Mouse (Mus musculus) embryonic facial prominence, embryonic 10.5 days (tissue): Measurements from ENCODE around the gene Rfng. TPM values are rescaled to one million over a fixed set of nuclear protein-coding genes. Genes with fewer than 3 reads are reported as not detected.
"Not testable (repeated sequence)": the region's sequence is repeated elsewhere in the genome, so short reads cannot be mapped to it uniquely, and the experiment has no call there.

ENCODE experiments used
- DNase-seq: peaks from one replicate; pipeline ENCODE4 v3.0.0-alpha.2; 2017; ENCODE audit warnings: low spot score
- H3K27ac ChIP-seq: fragments of 300-500 bp; sonication (generic); replicated peaks from 2 replicates; pipeline ENCODE4 v1.5.1; 2016; ENCODE audit warnings: mild to moderate bottlenecking
- H3K27me3 ChIP-seq: fragments of 300-500 bp; sonication (generic); replicated peaks from 2 replicates; pipeline ENCODE4 v1.6.1; 2016; ENCODE audit warnings: low read depth, mild to moderate bottlenecking; ENCODE audit not compliant: poor library complexity, severe bottlenecking
- H3K36me3 ChIP-seq: fragments of 300-500 bp; sonication (generic); replicated peaks from 2 replicates; pipeline ENCODE4 v1.6.1; 2016; ENCODE audit warnings: mild to moderate bottlenecking, moderate library complexity
- H3K4me1 ChIP-seq: fragments of 300-500 bp; sonication (generic); 2 replicates; pipeline ENCODE4 v1.6.1; 2016
- H3K4me3 ChIP-seq: fragments of 300-500 bp; sonication (generic); 2 replicates; pipeline ENCODE4 v1.5.1; 2016; ENCODE audit warnings: mild to moderate bottlenecking, moderate library complexity
- H3K9me3 ChIP-seq: fragments of 300-500 bp; sonication (generic); 2 replicates; pipeline ENCODE4 v1.6.1; 2016; ENCODE audit warnings: mild to moderate bottlenecking
- WGBS: fragments of 180-500 bp; shearing (Covaris S2); methylation state at CpG from one replicate; pipeline ENCODE4 v1.1.7; 2016; 5-methylcytosine and 5-hydroxymethylcytosine counted together
- polyA plus RNA-seq: library from polyadenylated mRNA; unstranded; fragments of >200 nt; fragmentation: Nextera tagmentation; extraction: Ambion mirVana; gene quantifications from 2 replicates; pipeline ENCODE4 v1.2.1, GENCODE M21; 2016

Rfng gene
- polyA plus RNA-seq, 1 experiment from 2014 or later = 42.1 TPM

GRCm38 (mm10) chr11:120804274-120804673 is 20.3 kb upstream of the Rfng start:
- no peak for DNase-seq
- Histone ChIP-seq H3K9me3 (no peaks in the 10 kb centered on the region), H3K36me3 (peaks cover 47% of the 10 kb centered on the region), H3K27me3 (no peaks in the 10 kb centered on the region), H3K27ac (no peak overlapping the region), H3K4me3 (no peak overlapping the region), H3K4me1 (peaks cover 13% of the 10 kb centered on the region)
- 79% methylated on average over 7 of the region's 7 CpGs for WGBS

- no peaks in the 10 kb centered on the region for H3K27me3 ChIP-seq
- DNase-seq = peak; percentile 90
- H3K9me3 ChIP-seq = no peaks in the 10 kb centered on the region
- H3K27ac ChIP-seq = peak overlapping the region; percentile 79
- 13% methylated on average over 10 of the region's 10 CpGs for WGBS
- H3K36me3 ChIP-seq = peaks cover 7% of the 10 kb centered on the region
- peak overlapping the region; percentile 13 for H3K4me3 ChIP-seq
- peaks cover 24% of the 10 kb centered on the region for H3K4me1 ChIP-seq
These were observed 16.3 kb upstream of the Rfng start for GRCm38 (mm10) chr11:120800061-120800904.

GRCm38 (mm10) chr11:120799316-120799890 is 15.4 kb upstream of the Rfng start:
- 77% methylated on average over 6 of the region's 6 CpGs for WGBS
- Histone ChIP-seq H3K27ac (peak overlapping the region; percentile 79), H3K36me3 (peaks cover 5% of the 10 kb centered on the region), H3K4me3 (peak overlapping the region; percentile 13; the same call in 1 of the 2 replicates), H3K9me3 (no peaks in the 10 kb centered on the region), H3K4me1 (peaks cover 32% of the 10 kb centered on the region), H3K27me3 (no peaks in the 10 kb centered on the region)
- no peak for DNase-seq

- peaks cover 17% of the 10 kb centered on the region for H3K36me3 ChIP-seq
- no peak for DNase-seq
- no peaks in the 10 kb centered on the region for H3K27me3 ChIP-seq
- H3K4me3 ChIP-seq = no peak overlapping the region
- peaks cover 32% of the 10 kb centered on the region for H3K4me1 ChIP-seq
- H3K9me3 ChIP-seq = no peaks in the 10 kb centered on the region
- no peak overlapping the region for H3K27ac ChIP-seq
- WGBS = 86% methylated on average over 3 of the region's 3 CpGs
These were observed 14.2 kb upstream of the Rfng start for GRCm38 (mm10) chr11:120798244-120798643.

GRCm38 (mm10) chr11:120796614-120796946 is 12.6 kb upstream of the Rfng start:
- 35% methylated on average over 8 of the region's 8 CpGs for WGBS
- H3K27me3 ChIP-seq = no peaks in the 10 kb centered on the region
- DNase-seq = no peak
- peaks cover 34% of the 10 kb centered on the region for H3K36me3 ChIP-seq
- peaks cover 32% of the 10 kb centered on the region for H3K4me1 ChIP-seq
- H3K9me3 ChIP-seq = no peaks in the 10 kb centered on the region
- H3K27ac ChIP-seq = peak overlapping the region; percentile 89
- peak overlapping the region; percentile 90 for H3K4me3 ChIP-seq

GRCm38 (mm10) chr11:120795756-120796613 is 12.0 kb upstream of the Rfng start, which contains the start of gene Dus1l:
TSS of gene Dus1l (minus strand) at chr11:120796403.
- no peaks in the 10 kb centered on the region for H3K27me3 ChIP-seq
- peaks cover 32% of the 10 kb centered on the region for H3K4me1 ChIP-seq
- WGBS = 2% methylated on average over 59 of the region's 59 CpGs
- peak within 1 kb of the TSS; percentile 90 for H3K4me3 ChIP-seq
- H3K36me3 ChIP-seq = peaks cover 39% of the 10 kb centered on the region
- no peaks in the 10 kb centered on the region for H3K9me3 ChIP-seq
- peak; percentile 97 for DNase-seq
- peak within 1 kb of the TSS; percentile 89 for H3K27ac ChIP-seq

- H3K27me3 ChIP-seq = no peaks in the 10 kb centered on the region
- 92% methylated on average over 9 of the region's 9 CpGs for WGBS
- no peak for DNase-seq
These were observed 8.6 kb upstream of the Rfng start for GRCm38 (mm10) chr11:120792652-120793051.

GRCm38 (mm10) chr11:120789810-120790209 is 5.8 kb upstream of the Rfng start:
- H3K36me3 ChIP-seq = peaks cover 96% of the 10 kb centered on the region
- no peak for DNase-seq

More at GRCm38 (mm10) chr11:120792652-120793051, 8.6 kb upstream of the Rfng start:
- Histone ChIP-seq H3K4me3 (no peak overlapping the region), H3K36me3 (peaks cover 71% of the 10 kb centered on the region), H3K4me1 (peaks cover 19% of the 10 kb centered on the region), H3K9me3 (no peaks in the 10 kb centered on the region), H3K27ac (no peak overlapping the region)

GRCm38 (mm10) chr11:120789355-120789754 is 5.3 kb upstream of the Rfng start:
- peaks cover 91% of the 10 kb centered on the region for H3K36me3 ChIP-seq
- WGBS = 84% methylated on average over 4 of the region's 4 CpGs

More at GRCm38 (mm10) chr11:120789810-120790209, 5.8 kb upstream of the Rfng start:
- H3K27me3 ChIP-seq = no peaks in the 10 kb centered on the region
- no peak overlapping the region for H3K27ac ChIP-seq
- H3K4me3 ChIP-seq = no peak overlapping the region
- peaks cover 16% of the 10 kb centered on the region for H3K4me1 ChIP-seq
- no peaks in the 10 kb centered on the region for H3K9me3 ChIP-seq
- 88% methylated on average over 3 of the region's 3 CpGs for whole genome bisulfite sequencing

GRCm38 (mm10) chr11:120788460-120788859 is 4.5 kb upstream of the Rfng start:
- not testable (repeated sequence) for DNase-seq, H3K27me3 ChIP-seq, H3K4me3 ChIP-seq, H3K27ac ChIP-seq, H3K9me3 ChIP-seq
- Histone ChIP-seq H3K36me3 (peaks cover 82% of the 10 kb centered on the region), H3K4me1 (peaks cover 19% of the 10 kb centered on the region)
- 87% methylated on average over 10 of the region's 10 CpGs for WGBS

More at GRCm38 (mm10) chr11:120789355-120789754, 5.3 kb upstream of the Rfng start:
- H3K4me1 ChIP-seq = peaks cover 16% of the 10 kb centered on the region
- H3K9me3 ChIP-seq = no peaks in the 10 kb centered on the region
- no peak overlapping the region for H3K27ac ChIP-seq
- H3K4me3 ChIP-seq = no peak overlapping the region
- H3K27me3 ChIP-seq = no peaks in the 10 kb centered on the region
- no peak for DNase-seq

GRCm38 (mm10) chr11:120785145-120785544 is 1.1 kb upstream of the Rfng start:
- DNase-seq = no peak
- Histone ChIP-seq H3K27me3 (peaks cover 17% of the 10 kb centered on the region), H3K4me1 (peaks cover 27% of the 10 kb centered on the region), H3K36me3 (peaks cover 73% of the 10 kb centered on the region), H3K27ac (peak overlapping the region; percentile 87; the same call in 1 of the 2 replicates), H3K9me3 (no peaks in the 10 kb centered on the region), H3K4me3 (peak overlapping the region; percentile 99)
- 43% methylated on average over 9 of the region's 9 CpGs for WGBS

GRCm38 (mm10) chr11:120783426-120784063 is 462 bp downstream of the Rfng start:
- Histone ChIP-seq H3K4me1 (peaks cover 27% of the 10 kb centered on the region), H3K36me3 (peaks cover 62% of the 10 kb centered on the region), H3K27me3 (peaks cover 17% of the 10 kb centered on the region), H3K27ac (peak overlapping the region; percentile 87), H3K4me3 (peak overlapping the region; percentile 99), H3K9me3 (no peaks in the 10 kb centered on the region)
- no peak for DNase-seq
- 2% methylated on average over 42 of the region's 42 CpGs for WGBS
